Mouse (Mus musculus) yolk sac, embryonic 10.5 days (tissue): ENCODE results near the gene Ccdc116.

Source experiments
- DNase-seq: peaks from one replicate; pipeline ENCODE4 v3.0.0-alpha.2; 2017; ENCODE audit warnings: low spot score

Gene Ccdc116

GRCm38 (mm10) chr16:17127292-17127691 is 19.7 kb downstream of the Ccdc116 start:
- DNase-seq: peak; percentile 29

- peak; percentile 88 for DNase-seq
These were observed 22.0 kb downstream of the Ccdc116 start, which contains the start of gene 2610318N02Rik for GRCm38 (mm10) chr16:17124871-17125520. 2610318N02Rik (minus strand) TSS chr16:17125167.

- peak; percentile 85 for DNase-seq
These were observed 22.7 kb downstream of the Ccdc116 start for GRCm38 (mm10) chr16:17124119-17124870.

GRCm38 (mm10) chr16:17121569-17121968 is 25.5 kb downstream of the Ccdc116 start:
- DNase-seq: no peak

- DNase-seq: no peak
These were observed 29.7 kb downstream of the Ccdc116 start for GRCm38 (mm10) chr16:17117309-17117799.

- peak; percentile 85 for DNase-seq
These were observed 36.0 kb downstream of the Ccdc116 start, which contains the start of gene Ppil2 for GRCm38 (mm10) chr16:17110771-17111743. Ppil2 (minus strand) TSS chr16:17111257.

- no peak for DNase-seq
These were observed 42.4 kb downstream of the Ccdc116 start for GRCm38 (mm10) chr16:17104600-17104999.

- no peak for DNase-seq
These were observed 44.3 kb downstream of the Ccdc116 start for GRCm38 (mm10) chr16:17102630-17103220.

- peak; percentile 56 for DNase-seq
These were observed 50.1 kb downstream of the Ccdc116 start for GRCm38 (mm10) chr16:17096938-17097337.
